Mouse (Mus musculus): ENCODE data around the gene Otub1.

Otub1 gene

GRCm38 (mm10) chr19:7205753-7206736 lies at the start of gene Otub1:
Gene Otub1 (minus strand): TSS chr19:7206316.
- peak; percentile 91 for DNase-seq (ENCODE audit: low read depth, low spot score)

DNA sequence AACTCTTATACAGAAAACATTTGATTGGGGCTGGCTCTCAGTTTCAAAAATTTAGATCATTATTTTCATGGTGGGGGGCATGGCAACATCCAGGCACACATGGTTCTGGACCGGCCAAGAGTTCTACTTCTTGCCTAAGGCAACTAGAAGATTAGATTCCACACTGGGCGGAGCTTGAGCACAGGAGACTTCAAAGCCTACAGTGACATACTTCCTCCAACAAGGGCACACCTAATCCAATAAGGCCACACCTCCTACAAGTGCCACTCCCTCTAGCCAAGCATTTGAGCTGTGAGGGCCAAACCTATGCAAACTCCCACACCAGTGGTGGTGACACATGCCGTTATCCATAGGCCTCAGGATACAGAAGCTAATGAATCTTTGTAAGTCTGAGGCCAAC lies 39.9 kb upstream of the Otub1 start:
- DNase-seq (ENCODE audit: low read depth, low spot score): no peak

DNA sequence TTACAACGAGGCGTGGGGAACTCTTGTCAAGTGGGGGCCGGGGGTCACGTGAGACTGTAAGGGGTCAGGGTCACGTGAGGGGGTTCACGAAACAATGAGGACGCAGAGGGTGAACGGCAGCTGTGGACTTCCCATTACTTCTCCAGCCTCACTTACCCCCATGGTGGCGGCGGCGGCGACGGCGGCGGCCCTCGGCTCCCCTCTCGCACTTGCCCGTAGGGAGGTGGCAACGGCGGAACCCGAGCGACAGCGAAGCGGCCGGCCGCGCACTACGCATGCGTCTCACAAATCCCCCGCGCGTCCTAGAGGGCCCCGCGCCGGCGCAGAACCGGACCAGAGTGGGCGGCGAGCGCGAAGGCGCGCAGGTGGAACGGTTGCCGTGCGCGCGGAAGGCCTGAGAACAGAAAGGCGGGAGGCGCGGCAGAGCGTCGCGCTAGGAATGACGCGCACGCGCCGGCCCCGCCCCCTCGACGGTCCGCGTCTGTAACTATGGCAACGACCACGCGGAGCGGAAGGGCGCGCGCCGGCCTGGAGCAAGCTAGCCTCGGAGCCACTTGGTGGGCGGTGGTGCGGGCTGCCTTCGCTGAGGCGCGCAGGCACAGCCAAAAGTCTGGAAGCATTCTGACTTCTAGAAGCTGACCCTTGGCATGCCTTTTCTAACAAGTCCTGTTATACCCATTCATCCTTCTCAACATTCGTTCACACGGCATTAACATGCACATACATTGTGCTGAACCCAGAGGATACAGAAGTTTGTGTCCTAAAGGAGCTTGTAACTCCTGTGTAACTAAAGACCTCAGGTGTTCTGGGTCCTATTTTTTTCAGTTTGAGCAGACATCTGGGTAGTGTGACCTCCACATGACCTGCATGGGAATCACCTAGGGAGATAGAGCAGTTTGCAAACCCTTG lies 34.9 kb upstream of the Otub1 start, which contains the start of gene Naa40:
Naa40 (minus strand) TSS at position 402 of the 909 bp plus-strand sequence.
- DNase-seq (ENCODE audit: low read depth, low spot score): peak; percentile 94

DNA sequence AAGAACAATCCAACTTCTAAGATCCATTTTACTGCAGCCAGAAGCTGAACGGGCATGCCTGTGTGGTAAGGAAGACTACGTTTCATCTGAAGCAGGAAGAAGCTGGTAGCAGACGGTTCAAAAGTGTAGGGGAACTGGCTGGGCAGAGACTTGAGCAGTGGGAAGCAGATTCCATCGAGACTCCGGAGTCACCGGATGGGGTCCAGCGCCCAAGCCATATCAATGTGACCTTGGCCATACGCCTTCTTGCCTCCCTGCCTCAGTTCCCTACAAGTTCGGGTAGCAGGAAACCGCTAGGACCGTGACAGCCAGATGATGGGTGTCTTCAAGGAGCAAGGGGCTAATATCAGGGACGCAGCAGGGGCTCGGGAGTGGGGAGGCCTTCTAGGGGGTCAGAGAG lies 34.2 kb upstream of the Otub1 start:
- no peak for DNase-seq (ENCODE audit: low read depth, low spot score)

DNA sequence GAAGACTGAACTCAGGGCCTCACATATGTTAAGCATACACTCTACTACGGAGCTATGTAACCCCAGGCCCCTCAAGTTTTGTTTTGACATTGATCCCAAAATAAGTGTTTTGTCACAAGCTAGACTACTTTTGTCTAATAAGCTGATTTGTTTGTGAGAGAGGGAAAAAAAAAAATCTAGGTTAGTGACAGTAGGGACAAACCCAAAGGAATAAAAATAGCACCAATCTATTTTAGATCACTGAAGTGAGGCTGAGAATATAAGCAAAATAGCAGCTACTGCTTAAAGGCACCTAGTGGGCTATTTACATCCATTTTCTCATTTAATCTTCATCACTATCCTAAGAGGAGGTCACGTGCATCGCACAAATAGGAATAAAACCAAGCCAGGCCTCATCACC lies 33.5 kb upstream of the Otub1 start:
- DNase-seq (ENCODE audit: low read depth, low spot score): no peak

DNA sequence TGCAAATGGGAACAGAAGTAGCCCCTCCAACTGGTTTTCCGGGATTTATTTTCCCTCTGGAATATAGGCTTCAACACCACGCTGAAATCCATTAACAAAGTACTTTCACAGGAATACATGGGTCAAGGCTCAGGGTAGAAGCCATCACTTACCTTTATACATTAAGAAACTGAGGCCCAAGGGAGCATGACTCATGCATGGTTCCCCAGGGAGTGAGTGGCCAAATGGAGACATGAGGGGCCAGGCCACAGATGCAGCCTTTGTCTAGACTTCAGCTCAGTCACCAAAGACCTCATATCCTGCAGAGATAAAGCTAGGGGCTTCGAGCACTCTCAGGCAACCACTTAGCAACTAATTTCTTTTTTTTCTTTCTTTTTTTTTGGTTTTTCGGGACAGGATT lies 30.6 kb upstream of the Otub1 start:
- no peak for DNase-seq (ENCODE audit: low read depth, low spot score)

DNA sequence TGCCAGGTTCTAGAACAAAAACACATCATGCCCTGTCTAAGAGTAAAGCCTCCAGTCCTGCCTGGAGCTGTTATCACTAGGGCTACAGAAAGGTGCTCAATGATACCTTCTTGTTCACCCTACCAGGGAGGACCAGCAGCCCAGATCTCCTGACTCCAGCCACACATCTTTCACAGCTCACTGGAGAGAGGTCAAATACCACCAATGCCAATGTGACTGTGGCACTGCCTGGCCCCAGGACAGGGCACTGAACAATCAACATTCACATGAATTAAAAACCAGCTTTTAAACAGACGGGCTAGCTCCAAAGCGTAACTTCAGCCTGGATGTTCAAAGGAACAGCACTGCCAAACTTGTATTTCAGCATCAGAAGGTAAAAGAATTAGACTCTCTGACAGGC lies 29.9 kb upstream of the Otub1 start:
- DNase-seq (ENCODE audit: low read depth, low spot score): no peak

GRCm38 (mm10) chr19:7235461-7235860 lies 29.3 kb upstream of the Otub1 start:
- DNase-seq (ENCODE audit: low read depth, low spot score): no peak

DNA sequence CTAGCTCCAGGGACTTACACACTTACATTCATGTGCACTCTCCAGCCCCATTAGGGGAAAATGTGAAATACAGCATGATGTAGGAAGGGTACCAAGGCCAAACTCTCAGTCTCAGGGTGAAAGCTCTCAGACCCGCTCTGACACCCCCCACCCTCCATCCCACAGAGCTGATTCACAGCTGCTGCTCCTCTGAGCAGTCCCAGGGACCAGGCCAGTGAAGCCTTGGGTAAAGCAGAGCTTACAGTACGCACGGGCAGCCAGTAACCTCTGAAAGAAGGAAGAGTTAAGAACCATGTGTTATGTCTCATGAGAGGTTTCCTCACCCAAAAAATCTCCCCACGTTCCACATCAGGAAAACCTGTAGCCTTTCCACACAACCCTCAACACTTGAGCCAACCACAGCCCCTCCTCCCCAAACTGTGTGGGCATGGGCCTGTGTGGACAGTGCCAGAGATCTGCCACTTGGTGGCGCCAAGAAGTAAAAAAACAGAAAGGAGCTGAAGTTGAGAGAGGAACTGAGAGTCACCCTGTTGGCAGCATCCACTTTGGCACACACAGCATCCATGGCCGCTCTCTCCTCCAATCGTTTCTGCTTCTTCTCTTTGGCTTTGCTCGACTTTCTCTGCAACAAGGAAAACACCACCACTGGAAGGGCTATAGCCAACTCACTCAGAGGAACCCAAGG lies 28.6 kb upstream of the Otub1 start:
- peak; percentile 69 for DNase-seq (ENCODE audit: low read depth, low spot score)

DNA sequence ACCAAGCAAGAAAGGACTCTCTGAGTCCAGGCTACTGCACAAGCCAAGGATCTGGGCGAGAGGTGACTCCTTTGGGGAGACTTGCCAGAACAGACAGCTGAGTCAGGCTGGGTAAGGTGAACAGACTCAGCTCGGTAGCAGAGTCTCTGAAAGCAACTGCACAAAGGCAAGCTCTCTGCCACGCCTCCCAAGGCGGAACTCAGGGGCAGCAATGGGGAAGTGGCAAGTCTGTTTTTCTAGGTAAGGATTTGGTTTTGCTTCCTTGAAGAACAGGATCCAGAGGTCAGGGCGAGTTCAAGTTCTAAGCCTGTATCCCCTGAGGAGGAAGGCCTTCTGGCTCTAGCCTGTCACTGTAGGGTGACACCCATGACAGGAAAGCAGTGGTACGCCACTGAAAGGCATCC lies 20.4 kb upstream of the Otub1 start:
- DNase-seq (ENCODE audit: low read depth, low spot score): no peak

DNA sequence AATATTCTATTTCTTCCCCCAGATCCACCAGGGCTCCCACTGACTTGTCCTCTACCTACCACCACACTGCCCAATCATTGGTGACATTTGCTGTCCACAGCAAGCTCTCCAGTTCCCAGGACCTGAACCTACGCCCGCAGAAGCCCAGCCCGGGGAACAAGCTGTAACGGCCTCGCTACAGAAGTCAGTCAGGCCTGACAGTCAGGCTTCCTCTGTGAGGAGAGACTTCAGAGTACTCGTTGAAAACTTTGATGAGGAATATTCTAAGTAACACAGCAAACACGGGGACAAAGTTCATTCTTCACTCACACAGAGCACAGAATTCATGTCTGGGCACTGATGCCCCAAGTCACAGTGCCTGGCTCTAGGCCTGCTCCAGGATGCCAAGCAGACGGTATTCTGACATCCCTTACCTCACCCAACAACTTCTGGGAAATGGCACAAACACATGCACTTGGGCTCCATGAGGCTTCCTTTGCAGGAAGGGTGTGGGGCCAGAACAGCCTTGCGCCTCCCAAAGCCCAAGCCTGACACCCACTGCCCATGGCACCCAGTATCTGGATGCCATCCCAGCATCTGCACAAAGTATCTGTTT lies 19.1 kb upstream of the Otub1 start:
- no peak for DNase-seq (ENCODE audit: low read depth, low spot score)

GRCm38 (mm10) chr19:7224253-7224652 lies 18.1 kb upstream of the Otub1 start:
- DNase-seq (ENCODE audit: low read depth, low spot score): no peak

DNA sequence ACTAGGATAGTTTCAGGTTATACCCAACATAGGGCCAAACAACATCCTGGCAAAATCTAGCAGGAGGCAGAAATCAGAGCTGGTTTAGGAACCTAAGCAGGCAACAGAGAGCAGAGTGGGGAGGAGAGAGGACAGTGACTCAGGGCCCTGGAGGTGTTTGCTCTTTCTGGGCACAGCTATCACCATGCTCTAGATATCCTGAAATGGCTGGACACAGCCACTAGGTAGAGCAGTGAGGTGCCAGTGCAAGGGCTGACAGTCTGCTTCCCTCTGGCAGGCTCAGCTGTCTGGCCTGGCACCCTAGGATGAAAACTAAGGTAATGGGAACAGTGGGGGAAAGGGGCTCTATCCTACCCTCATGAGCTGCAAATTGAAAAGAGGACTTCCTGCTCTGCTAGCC lies 17.4 kb upstream of the Otub1 start:
- no peak for DNase-seq (ENCODE audit: low read depth, low spot score)

- DNase-seq (ENCODE audit: low read depth, low spot score): no peak
Observed at GRCm38 (mm10) chr19:7222196-7222595, 16.1 kb upstream of the Otub1 start.

DNA sequence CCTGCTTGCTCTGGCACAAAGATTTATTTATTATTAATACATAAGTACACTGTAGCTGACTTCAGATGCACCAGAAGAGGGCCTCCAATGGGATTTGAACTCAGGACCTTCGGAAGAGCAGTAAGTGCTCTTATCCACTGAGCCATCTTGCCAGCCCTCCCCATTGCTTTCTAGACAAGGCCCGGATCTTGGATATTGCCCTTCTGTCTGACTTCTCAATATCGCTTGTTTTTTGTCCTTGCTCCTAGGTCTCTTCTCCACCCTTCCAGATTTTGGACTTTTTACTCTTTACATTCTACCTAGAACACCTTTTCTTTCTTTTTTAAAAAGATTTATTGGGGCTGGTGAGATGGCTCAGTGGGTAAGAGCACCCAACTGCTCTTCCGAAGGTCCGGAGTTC lies 12.6 kb upstream of the Otub1 start:
- no peak for DNase-seq (ENCODE audit: low read depth, low spot score)

- no peak for DNase-seq (ENCODE audit: low read depth, low spot score)
Observed at GRCm38 (mm10) chr19:7217926-7218267, 11.8 kb upstream of the Otub1 start.

DNA sequence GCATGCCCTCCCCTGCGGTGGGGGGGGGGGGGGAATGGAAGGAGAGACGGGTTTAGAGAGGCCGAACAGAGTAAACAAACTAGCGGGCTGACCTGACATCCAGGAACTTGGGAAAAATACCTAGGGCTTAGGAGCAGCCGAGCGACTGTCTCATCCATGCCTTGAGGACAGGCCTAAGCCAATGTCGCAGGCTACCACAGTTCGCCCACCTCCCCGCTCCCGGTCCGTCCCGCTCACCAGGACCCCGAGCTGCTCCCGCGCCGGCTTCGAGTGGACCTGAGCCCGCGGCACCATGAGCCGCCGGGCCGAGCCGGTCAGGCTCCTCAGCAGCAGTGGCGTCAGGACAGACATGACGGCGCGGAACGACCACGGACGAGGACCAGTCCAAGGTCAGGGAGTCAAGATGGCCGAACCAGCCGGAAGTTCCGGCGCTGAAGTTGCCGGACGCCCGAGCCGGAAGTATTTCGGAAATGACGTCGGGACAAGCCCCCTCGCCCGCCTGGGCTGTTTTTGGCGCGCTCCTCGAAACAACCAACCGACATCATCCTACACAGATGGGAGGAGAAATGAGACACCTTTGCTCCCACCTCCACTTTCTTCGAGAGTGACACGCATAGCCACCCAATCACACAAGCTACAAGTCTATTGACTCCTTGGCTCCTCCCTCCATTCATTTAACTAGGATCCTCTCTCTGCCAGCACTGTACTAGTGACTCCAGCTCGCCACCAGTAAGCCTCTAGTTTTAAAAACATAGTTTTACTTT lies 11.2 kb upstream of the Otub1 start, which contains the start of gene Cox8a:
Cox8a (minus strand) TSS at position 455 of the 764 bp plus-strand sequence.
- DNase-seq (ENCODE audit: low read depth, low spot score): peak; percentile 96

GRCm38 (mm10) chr19:7214484-7214883 lies 8.4 kb upstream of the Otub1 start:
- no peak for DNase-seq (ENCODE audit: low read depth, low spot score)

GRCm38 (mm10) chr19:7213010-7213409 lies 6.9 kb upstream of the Otub1 start:
- no peak for DNase-seq (ENCODE audit: low read depth, low spot score)

- DNase-seq (ENCODE audit: low read depth, low spot score): no peak
Observed at GRCm38 (mm10) chr19:7212216-7212615, 6.1 kb upstream of the Otub1 start.
